Mouse (Mus musculus) lung, postnatal 10 days (tissue): ENCODE measurements at regions not wholly inside any gene's neighbourhood (a gene's known extent, or its start where the extent isn't known, plus 50 kb on each side); places are given as distances from the start of the nearest gene placed in this dataset.

Experiments used
- DNase-seq: peaks from one replicate; pipeline ENCODE4 v3.0.0; 2021

DNA sequence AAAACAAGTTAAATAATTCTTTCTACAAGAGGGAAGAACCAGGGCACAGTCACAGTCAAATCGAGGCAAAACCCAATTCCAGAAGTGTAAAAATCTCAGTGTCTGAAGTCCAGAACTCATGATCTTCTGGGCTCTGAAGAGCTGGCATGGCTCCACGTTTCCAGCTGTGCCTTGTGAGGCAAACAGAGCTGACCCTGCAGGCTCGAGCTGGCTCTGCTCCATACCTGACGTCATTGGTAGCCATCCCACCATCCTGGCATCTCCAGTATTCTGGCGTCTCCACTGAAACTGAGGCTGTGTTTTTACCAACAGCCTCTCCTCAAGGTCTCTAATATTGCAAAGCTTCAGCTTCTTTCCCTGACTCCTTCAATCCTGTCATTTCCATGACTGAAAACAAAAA, 373.4 kb downstream of the Pmp22 start:
- DNase-seq, result peak; percentile 72

DNA sequence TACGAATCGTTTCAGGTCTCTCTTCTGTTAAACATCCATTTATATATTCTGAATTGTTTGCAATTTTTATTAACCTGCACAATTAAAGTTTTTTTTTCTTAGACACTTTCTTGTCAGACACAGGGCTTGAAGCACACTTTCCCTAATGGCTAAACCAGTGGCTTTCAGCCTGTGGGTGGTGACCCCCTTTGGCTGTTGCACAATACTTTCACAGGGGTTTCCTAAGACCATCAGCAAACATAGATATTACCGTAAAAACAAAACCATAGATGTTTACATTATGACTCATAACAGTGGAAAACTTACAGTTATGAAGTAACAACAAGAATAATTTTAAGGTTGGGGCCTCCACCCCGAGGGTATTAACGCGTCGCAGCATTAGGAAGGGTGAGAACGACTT, 378.6 kb downstream of the Pmp22 start:
- DNase-seq, result no peak

DNA sequence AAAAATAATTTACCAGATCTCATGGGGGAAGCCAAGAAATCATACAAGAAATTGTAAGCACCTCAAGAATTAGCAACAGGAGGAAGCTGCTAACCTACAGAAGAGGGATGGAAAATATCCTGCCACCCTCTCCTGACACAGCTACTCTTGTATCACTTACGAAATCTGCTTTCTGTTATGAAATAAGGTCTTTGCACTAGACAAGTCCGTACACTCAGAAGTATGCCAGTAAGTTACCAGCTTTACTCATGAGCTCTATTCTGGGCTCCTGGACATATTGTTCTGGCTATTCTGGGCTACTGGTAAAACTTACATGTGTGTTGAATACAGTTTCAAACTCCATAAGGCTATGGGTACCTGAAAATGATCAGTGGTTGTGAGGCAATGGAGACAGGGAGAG, 379.9 kb downstream of the Pmp22 start:
- no peak for DNase-seq

DNA sequence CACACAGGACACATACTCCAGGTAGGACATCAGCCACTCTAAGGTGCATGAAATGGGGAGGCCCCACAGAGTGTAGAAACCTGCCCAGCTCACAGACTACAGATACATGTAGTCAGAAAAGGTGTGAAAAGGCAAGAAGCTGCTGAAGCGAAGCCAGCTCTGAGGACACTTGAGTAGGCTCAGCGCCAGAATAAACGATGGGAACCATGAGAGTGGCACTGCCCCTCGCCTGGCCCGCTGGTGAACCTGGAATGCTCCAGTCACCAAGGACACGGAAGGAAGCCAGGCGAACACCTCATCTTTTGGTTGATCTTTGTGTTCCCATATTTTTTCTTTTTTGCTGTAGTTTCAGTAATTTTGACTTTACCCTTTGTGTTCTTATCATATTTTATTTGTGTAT, 381.8 kb downstream of the Pmp22 start:
- DNase-seq, result peak; percentile 16

DNA sequence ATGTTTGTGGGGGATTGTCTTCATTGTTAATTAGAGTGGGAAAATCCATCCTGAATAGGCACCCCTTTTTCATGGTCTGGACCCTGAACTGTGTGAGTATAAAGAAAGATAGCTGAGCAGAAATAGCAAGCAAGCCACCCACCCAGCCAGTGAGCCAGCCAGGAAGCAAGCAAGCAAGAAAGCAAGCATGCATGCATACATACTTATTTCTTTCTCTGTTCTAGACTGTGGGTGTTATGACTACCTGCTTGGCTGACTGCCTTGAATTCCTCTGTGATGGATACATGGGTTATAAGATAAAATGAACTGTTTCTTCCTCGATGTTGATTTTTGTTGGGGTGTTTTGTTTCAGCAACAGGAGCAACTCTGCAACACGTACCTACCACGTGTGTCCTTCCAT, 385.8 kb downstream of the Pmp22 start:
- no peak for DNase-seq

DNA sequence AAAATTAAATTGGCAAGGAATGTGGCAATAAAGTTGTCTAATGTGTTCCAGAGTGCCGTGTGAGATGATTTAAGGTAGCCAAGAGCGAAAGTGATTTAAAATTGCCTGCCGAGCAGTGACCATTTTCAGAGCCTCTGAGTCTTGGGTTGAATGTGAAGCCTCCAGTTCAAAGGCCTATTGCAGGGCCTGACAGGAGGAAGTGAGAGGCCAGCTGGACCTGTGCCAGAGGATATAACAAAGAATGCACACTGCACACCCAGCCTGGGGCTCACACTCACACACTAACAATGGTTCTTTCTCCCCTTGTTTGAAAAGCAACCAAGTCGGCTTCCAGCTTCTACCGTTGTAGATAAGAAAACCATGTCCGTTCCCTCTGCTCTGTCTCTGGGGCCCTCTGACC, 390.1 kb downstream of the Pmp22 start:
- DNase-seq, result peak; percentile 60

DNA sequence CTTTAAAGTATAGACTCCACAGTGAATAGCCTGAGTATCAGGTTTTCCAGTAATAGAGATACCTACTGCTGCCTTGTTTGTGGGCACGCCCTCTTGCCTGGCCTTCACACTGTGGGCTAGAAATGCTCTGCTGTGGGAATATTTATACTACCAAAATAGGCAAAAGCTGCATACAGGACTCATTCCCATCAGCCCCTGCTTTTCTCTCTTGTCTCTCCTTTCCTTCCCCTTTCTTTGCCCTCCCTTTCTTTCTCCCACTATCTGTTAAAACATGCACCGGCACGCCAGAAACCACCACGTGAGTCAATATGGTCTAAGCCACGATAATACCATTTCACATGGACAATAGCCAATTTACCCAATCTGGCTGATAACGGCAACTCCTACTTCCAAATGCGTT, 395.5 kb downstream of the Pmp22 start:
- DNase-seq, result no peak

DNA sequence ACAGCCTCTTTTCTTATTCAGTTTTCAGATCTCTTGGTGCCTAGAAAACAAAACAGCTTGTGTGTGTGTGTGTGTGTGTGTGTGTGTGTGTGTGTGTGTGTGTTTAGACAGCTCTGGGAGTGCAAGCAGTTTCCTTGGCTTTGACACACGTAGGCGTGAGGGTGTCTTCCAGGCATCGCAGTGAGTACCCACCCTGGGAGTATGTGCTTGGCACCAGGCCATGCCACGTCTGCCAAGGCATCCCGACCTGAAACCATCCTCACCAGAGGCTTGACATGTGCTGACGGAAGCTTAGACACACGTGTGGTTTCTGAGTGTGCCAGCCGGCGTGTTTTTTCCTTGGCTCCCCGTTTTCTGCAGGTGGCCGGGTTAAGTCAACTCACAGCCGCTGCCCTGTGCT, 396.6 kb downstream of the Pmp22 start:
- DNase-seq, result peak; percentile 7

DNA sequence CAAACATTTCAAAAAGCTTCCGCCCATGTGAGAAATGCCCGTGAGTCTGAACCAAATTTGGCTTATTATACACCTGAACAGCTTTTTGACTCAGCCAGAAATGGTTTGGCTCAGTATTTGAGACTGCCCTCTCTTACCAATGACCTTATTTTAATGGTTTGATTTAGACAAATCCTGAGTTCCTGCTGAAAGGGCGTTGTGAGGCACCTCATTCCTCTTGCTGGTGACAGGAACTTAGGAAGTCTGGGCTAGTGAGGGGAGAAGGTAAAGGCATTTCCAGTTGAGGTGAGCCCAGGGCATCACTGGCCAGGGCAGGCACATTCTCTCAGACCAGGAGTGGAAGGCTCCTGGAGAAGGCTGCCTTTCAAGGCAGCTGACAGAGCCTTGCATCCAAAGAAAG, 396.1 kb downstream of the Hs3st3b1 start:
- no peak for DNase-seq

DNA sequence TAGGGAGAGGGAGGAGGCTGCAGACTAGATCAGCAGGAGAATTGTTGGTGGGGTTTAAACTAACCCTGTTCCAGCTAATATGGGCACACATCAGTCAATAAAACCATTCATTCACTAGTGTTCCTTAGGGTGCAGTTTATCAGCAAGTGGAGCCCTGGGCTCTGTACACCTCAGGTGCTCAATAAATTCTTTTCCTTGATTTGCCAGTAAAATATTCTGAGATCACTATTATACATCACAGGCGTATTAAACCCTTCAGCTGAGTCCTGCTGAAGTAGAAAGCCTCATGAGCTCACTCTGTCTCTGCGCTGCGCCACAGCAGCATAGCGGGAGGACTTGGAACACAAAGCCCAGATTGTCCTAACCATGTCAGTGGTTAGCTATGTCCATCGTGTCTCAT, 389.3 kb downstream of the Hs3st3b1 start:
- no peak for DNase-seq

DNA sequence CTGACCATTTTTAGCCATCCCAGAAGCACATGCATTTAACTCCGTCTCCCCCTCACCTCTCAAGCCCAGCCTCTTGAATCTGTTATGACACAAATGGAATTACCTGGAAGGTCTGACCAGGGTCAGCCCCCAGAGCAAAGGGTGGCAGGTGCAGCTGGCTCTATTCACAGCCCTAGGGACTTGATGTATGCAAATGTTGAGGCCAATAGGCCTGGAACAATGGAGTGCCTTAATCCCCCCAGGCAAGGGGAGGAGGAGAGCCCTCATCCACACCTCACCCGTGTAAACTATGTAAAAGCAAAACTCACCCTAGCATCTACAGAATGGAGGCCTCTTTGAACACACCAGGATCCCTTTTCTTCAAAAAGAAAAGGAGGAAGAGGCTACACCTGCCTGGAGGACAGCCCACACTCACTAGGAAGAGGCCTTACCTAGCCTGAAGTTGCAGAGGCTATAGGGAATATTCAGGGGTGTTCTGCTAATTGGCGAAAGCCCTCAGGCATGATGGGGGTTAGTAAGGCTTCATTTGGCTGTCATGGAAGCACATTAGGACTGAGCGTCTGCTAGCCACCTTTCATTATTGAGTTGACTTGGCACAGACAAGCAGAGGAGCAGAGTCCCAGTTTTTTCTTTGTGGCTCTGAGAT, 388.4 kb downstream of the Hs3st3b1 start:
- DNase-seq, result no peak

DNA sequence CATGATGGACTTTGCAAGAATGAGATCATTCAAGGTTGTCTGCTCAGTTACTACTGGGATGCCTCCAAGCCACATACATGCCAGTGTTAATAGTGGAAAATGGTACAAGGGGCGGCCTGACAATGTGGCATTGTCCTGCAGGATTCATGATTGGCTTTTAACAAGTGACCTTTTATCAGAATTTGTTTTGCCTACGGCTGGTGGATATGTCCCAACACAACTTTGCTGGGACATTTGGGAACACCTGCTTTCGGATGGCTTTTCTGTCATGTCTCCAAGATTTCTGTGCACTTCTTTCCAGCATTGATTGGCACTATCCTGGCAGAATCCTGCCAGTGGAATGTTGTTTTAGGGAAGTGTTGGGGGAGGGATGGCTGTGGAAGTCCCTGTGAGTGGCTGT, 384.4 kb downstream of the Hs3st3b1 start:
- DNase-seq, result no peak

DNA sequence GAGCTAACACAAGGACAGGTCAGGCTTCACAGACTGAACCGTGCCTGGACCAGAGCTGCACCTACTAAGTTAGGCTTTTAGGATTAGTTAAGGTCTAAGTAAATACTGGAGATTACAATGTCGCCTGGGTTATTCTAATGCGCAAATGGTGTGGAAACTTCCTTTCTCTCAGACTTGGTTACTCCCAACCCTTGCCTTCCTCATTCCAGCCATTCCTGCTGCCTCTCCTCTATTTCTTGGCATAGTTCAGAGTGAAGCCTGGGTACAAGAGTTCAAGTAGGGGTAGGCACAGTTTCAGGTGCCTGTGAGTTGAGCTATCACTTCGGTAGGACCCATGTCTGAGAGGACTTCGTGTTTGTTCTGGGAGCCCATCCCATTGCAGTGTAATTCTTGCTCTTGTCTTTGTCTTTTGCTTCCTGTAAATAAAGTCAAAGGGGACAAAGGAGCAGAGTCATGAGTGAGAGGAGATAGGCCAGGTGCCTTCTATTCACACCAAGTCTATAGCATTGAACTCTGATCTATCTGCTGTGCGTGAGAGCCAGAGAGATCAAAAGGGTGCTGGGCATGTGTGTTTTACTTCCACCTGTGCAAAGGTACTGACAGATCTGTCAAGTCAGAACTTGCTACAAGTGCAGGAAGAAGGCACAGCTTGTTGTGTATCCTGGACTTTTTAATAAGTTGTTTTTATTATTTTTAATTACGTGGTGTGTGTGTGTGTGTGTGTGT, 378.0 kb downstream of the Hs3st3b1 start:
- peak; percentile 23 for DNase-seq

DNA sequence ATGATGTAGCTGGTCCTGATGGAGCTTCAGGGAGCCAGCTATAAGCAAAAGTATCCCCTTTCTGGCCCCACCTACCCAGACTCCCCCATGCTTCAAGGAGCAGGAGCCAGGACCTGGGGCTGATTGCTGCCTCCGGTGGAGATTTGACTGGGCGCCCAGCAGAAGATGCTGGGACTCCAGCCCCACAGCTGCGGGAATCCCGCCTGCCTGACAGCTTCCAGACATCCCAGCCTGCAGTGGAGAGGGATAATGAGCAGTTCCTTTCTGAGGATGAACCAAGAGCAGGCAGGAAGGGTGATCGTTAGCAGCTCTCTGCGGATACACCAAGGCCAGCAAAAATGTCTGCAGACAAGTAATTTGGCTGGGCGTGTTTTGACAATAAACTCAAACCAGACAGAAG, 376.6 kb downstream of the Hs3st3b1 start:
- DNase-seq, result no peak

DNA sequence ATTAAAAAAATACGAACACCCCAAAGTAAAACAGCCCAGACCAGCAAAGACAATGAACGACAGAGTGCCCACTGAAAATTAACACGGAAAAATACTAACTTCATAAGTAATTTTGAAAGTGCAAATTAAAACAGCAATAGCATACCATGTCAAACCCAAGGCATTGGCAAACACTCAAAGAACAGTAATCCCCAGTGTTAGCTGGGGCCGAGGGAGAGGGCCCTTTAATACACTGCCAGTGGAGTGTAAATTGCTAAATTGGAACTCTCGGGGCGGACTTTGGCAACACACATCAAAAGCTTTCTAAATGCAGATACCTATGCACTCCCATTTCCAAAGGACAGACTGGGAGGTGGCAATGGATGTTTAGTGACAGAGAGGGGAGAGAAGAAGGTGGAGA, 361.6 kb downstream of the Hs3st3b1 start:
- DNase-seq, result no peak

DNA sequence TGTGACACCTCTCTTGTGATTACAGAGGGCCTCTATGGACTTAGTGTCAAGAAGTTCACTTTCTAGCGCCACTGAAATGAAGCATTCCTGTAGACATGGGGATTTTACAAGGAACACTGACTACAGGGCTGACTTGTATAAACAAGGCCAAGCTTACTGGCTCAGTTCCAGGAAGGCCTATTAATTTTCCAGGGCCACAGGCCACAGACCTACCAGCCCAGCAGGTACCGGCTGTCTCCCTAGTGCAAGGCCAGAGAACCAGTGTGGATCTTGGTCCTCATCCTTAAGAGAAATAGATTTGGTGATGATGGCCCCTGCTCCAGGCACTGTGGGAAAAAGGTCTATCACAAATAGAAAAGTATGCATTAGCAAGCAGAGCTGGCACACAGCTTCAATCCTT, 359.4 kb downstream of the Hs3st3b1 start:
- peak; percentile 17 for DNase-seq

DNA sequence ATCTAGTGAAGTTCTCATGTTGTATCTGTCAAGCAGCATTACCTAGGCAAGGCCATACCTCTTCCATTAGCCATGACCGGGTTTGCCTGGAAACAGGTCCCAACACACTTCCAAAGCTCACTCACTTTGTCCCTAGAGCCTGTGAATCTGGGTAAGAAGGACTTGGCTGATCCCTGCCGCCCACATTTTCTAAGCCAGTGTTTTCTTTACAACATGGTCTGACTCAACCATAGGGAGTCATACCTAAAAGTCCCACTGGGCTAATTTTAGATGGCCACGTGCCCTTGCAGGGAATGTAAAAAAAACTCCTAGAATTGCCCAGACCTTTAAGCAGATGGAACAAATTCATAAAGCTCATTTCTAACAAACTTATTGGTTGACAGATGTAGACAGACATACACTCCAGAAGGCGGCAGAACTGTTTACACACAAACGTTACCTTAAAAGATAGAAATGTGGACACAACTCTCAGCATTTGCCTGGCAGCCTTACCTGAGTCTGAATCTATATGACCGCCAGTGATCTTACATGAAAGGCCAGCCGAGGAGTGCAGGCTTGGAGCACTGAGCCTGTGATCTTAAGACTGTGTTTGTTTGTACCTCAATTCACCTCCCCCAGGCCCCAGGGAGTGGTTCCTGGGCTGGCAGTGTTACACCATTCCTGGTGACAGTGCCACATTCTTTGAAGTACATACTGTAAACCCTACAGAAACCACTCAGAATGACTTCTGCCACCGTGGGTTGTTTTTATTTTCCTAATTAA, 356.4 kb downstream of the Hs3st3b1 start:
- DNase-seq, result peak; percentile 8

DNA sequence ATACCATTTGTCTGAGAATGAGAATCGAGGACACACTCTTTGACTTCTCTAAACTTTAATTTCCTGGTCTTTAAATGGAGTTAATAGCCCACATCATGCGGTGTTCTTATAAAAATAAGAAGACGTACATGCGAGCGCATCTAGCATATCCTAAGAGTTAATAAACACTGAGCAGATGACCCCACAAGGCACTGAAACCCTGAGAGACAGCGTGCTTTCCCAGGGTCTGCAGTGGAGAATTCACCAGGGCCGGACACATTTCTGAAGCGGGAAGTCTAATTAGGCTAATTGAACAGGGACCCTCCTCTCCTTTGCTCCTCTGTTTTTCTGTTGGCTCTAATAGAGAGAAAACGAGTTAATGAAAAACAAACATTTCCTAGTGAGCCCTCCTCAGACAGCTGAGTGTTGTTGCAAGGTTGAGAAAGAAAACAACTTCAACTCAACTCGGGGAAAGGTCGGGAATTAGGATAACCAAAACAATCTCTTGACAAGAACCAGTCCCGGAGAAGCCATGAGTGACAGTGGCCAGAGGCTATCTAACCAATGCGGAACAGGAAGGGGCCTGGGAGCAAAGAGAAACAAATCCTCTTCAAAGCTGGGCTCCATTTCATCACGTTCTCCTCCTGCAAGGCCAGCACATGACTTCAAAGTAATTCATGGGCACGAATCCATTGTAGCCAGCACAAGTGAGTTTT, 352.2 kb downstream of the Hs3st3b1 start:
- DNase-seq, result no peak

DNA sequence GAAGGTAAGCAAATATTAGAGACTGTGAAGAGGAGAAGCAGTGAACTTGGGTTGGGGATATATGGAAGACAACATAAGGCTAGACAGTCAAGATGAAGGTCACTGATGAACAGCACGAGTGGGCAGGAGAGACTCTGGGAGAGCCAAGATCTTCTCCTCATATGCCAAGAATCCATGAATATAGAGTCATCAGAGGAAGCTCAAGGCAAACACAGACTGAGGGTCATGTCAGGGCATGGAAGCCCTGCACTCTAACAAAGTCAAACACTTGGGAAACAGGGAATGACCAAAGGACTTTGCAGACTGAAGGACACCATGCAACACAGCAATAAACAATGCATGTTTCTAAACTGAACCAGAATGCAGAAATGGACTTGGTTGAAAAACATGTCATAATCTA, 351.4 kb downstream of the Hs3st3b1 start:
- no peak for DNase-seq

DNA sequence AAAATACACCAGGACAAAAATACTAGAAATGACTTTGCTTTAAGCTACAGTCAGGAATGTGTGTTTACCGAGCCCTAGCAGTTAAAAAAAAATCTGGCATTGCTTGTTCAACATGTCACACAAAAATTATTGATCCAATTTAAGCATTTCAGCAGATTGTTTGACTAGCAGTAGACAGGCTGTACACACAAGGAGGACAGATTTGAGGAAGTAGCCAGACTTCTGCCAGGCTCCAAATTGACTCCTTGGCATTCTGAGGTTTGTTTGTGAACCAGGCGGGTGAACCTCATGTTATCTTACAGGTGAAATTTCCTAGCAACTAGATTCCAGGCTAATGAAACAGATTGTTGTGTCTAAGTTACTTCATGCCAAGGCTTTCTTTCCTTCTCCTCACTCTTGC, 348.8 kb downstream of the Hs3st3b1 start:
- no peak for DNase-seq

DNA sequence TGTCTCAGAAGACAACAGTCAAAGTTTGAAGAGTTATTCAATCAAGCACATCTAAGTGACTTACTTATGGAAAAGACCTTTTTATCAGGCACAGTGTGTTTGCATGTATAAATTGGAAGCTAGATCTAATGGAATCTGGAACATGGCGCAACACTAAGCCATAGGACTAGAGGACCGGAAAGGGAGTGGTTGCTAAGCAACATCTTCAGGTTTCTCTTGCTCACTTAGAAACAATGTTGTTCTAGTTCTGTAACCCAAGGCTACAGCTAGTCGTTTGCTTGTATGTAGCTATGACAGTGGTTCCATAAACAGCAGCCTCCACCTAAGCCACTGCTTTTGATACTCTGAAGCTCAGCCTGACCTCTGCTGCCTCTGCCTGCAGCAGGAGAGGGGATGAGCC, 338.8 kb downstream of the Hs3st3b1 start:
- no peak for DNase-seq

DNA sequence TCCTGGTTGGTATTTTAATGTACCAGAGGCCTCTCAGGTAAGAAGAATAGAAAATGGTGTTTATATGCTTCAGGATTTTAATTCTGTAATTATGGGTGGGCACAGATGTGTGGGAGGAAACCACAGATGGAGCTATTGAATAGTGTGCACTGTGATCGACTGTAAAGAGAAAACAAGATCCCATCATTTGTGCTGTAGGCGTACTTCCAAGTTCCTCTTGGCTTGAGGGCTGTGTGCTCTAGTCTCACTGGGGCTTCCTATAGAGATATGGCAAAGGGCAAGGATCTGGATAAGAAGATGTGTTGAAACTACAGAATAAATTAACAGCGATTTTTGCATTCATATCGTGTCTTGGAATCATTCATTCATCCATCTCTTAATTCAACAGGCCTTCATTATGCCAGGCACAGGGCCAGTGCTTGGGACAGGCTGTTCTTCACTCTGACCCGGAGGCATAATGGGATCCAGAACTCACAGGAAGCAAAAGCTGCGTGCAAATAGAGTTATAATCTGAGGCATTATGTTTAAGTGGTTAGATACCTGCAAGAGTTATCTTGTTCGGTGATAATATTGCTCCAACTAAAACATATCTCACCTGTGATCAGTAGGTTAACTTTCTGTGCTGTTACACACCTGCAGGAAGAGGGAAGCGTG, 336.7 kb downstream of the Hs3st3b1 start:
- no peak for DNase-seq

DNA sequence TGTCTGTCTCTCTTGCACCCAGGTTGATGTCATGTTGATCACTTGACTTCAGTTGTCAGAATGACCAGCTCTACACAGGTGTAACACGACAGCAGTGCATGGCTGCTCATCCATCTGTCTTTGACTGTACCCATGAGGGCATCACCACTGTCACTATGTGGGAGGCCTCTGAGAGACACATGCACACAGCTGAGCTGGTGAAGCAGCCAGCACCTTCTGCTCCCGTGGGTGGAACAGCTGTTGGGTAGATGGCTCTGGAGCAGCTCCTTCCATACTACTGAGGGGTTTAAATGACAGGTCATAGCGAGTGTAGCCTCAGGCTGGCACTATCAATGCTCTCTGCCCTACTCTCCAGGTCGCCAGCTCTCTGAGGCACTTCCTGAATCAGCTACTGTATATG, 301.9 kb downstream of the Hs3st3b1 start:
- DNase-seq, result no peak
